Mouse (Mus musculus): ENCODE data around the gene Fbl. TPM values are rescaled to one million over a fixed set of nuclear protein-coding genes. Genes with fewer than 3 reads are reported as not detected.
"Not testable (repeated sequence)": the region's sequence is repeated elsewhere in the genome, so short reads cannot be mapped to it uniquely, and the experiment has no call there.

Gene Fbl
- polyA plus RNA-seq, 1 experiment from 2014 or later: 181 TPM

DNA sequence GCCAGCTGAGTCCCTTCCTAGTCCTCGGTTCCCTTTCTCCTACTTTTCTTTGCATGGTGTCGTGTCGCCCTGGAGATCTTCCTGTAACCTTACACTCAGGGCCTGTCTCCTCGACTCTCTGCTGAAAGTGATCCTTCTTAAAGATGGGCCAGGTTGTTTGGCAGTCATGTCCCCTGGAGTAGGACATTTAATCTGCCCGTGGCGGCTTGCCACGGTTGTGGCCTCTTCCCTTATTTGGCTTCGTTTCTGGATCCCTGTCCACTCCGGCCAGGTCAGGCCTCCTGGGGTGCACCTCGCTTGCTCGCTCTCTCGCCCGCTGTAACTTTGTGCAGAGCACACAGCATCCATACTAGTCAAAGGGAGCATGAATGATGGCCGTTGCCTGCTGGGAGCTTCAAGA lies 27.0 kb downstream of the Fbl start:
- Histone ChIP-seq H3K4me1 (no peaks in the 10 kb centered on the region), H3K36me3 (replicated peaks) (peaks cover 76% of the 10 kb centered on the region), H3K4me3 (no peak overlapping the region), H3K27ac (replicated peaks) (no peak overlapping the region; the same call in 1 of the 2 replicates), H3K27me3 (replicated peaks; ENCODE audit: low read depth, poor library complexity, severe bottlenecking) (no peaks in the 10 kb centered on the region), H3K9me3 (no peaks in the 10 kb centered on the region)
- no peak for DNase-seq (ENCODE audit: low spot score)
- 82% methylated on average over 14 of the region's 14 CpGs for WGBS

DNA sequence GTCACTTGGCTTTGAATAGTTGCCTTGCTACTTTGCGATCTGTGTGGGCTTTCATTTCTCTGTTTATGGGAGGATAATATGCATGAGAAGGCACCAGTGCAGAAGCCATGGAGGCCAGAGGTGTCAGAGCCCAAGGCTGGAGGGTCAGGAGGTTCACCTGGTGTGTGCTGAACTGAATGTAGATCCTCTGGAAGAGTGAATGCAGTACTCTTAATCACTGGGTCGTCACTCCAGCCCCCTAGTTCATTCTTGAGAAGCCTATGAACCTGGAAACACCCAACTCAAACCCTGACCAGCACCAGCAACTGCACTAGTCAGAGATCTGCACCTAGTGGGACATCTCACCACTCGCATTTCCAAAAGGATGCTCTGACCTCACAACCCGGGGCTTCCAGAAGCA lies 29.5 kb downstream of the Fbl start:
- H3K4me3 ChIP-seq: no peak overlapping the region
- no peaks in the 10 kb centered on the region for H3K4me1 ChIP-seq
- H3K36me3 ChIP-seq (replicated peaks): peaks cover 50% of the 10 kb centered on the region
- WGBS: 70% methylated on average over 4 of the region's 4 CpGs
- no peak overlapping the region for H3K27ac ChIP-seq (replicated peaks)
- no peak for DNase-seq (ENCODE audit: low spot score)
- 0 out of 2 replicates have a peak, but pooled peaks cover 4% of the 10 kb centered on the region for H3K9me3 ChIP-seq
- no peaks in the 10 kb centered on the region for H3K27me3 ChIP-seq (replicated peaks; ENCODE audit: low read depth, poor library complexity, severe bottlenecking)

DNA sequence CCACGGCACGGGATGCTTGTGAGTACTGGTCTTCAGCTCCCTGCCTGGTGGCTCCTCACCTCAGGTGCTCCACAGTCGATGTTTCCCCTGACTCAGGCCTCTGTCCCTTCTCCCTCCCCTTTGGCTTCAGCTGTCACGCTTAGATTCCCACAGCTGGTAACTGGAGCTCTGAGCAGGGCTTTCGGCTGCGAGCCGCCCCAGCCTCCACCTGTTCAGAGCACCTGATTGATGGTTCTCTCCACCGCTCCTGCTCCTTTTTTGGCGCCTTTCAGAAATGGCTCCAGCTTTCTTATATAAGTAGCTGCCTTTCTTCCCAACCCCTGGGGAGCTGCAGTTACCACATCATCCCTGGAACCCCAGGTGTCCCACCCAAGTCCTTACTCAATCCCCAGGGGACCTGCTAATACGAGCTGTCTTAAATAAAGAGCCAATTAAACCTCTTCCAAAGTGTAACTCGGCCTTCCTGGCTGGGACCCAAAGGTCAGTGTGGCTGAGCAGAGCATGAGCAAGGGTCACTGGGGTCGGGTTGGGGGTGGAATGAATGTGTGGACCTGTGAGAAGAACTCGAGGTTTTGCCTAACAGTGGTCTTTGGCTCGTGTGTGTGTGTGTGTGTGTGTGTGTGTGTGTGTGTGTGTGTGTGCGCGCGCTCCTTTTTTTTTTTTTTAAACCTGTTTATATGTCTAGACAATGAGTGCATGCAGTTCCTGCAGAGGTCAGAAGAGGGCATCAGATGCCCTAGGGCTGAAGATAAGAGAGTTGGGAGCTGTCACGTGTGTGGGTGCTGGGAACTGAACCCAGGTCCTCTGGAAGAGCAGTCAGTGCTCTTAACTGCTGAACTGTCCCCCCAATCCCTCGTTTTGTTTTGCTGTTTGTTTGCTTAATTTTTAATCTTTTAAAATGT lies 33.9 kb downstream of the Fbl start:
- no peaks in the 10 kb centered on the region for H3K4me1 ChIP-seq

DNA sequence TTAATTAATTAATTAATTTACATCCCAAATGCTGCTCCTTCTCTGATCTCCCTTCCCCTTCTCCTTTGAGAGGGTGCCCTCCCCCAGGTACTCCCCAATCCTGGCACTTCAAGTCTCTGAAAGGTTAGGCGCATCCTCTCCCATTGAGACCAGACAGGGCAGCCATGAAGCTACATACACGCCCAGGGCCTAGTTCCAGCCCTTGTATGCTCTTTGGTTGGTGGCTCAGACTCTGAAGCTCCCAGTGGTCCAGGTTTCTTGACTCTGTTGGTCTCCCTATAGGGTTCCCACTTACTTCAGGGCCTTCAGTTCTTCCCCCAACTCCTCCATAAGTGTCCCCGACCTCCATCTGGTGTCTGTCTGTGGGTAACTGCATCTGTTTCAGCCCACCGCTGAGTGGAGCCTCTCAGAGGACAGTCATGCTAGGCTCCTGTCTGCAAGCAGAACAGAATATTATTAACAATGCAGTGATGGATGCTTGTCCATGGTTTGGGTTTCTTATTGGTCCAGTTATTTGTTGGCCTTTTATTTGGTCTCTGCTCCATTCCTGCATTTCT lies 36.6 kb downstream of the Fbl start:
- WGBS: 75% methylated on average over 4 of the region's 4 CpGs
- no peaks in the 10 kb centered on the region for H3K4me1 ChIP-seq

More for the DNA sequence above, 33.9 kb downstream of the Fbl start:
- DNase-seq (ENCODE audit: low spot score): peak; percentile 18
- H3K36me3 ChIP-seq (replicated peaks): peaks cover 12% of the 10 kb centered on the region
- H3K4me3 ChIP-seq: no peak overlapping the region
- H3K27me3 ChIP-seq (replicated peaks; ENCODE audit: low read depth, poor library complexity, severe bottlenecking): no peaks in the 10 kb centered on the region
- H3K9me3 ChIP-seq: 0 out of 2 replicates have a peak, but pooled peaks cover 4% of the 10 kb centered on the region
- H3K27ac ChIP-seq (replicated peaks): no peak overlapping the region
- WGBS: 65% methylated on average over 19 of the region's 19 CpGs

GRCm38 (mm10) chr7:28208396-28208987 lies 39.0 kb downstream of the Fbl start:
- H3K27me3 ChIP-seq (replicated peaks; ENCODE audit: low read depth, poor library complexity, severe bottlenecking): no peaks in the 10 kb centered on the region
- WGBS: 50% methylated on average over 12 of the region's 12 CpGs
- H3K4me1 ChIP-seq: no peaks in the 10 kb centered on the region
- H3K9me3 ChIP-seq: 0 out of 2 replicates have a peak, but pooled peaks cover 2% of the 10 kb centered on the region
- no peak for DNase-seq (ENCODE audit: low spot score)
- no peaks in the 10 kb centered on the region for H3K36me3 ChIP-seq (replicated peaks)
- peak overlapping the region; percentile 50 for H3K4me3 ChIP-seq
- peak overlapping the region; percentile 75 for H3K27ac ChIP-seq (replicated peaks)

More for the DNA sequence above, 36.6 kb downstream of the Fbl start:
- 0 out of 2 replicates have a peak, but pooled peaks cover 4% of the 10 kb centered on the region for H3K9me3 ChIP-seq
- H3K36me3 ChIP-seq (replicated peaks): no peaks in the 10 kb centered on the region
- H3K27ac ChIP-seq (replicated peaks): no peak overlapping the region
- no peak for DNase-seq (ENCODE audit: low spot score)
- H3K27me3 ChIP-seq (replicated peaks; ENCODE audit: low read depth, poor library complexity, severe bottlenecking): no peaks in the 10 kb centered on the region
- no peak overlapping the region for H3K4me3 ChIP-seq

GRCm38 (mm10) chr7:28208988-28209508 lies 39.5 kb downstream of the Fbl start:
- peak; percentile 62 for DNase-seq (ENCODE audit: low spot score)
- Histone ChIP-seq H3K27me3 (replicated peaks; ENCODE audit: low read depth, poor library complexity, severe bottlenecking) (no peaks in the 10 kb centered on the region), H3K9me3 (no peaks in the 10 kb centered on the region), H3K4me1 (no peaks in the 10 kb centered on the region), H3K4me3 (peak overlapping the region; percentile 50), H3K27ac (replicated peaks) (peak overlapping the region; percentile 75), H3K36me3 (replicated peaks) (no peaks in the 10 kb centered on the region)
- 55% methylated on average over 19 of the region's 19 CpGs for WGBS

- 51% methylated on average over 5 of the region's 5 CpGs for WGBS
- no peaks in the 10 kb centered on the region for H3K36me3 ChIP-seq (replicated peaks)
- no peak overlapping the region for H3K4me3 ChIP-seq
- no peak for DNase-seq (ENCODE audit: low spot score)
- no peaks in the 10 kb centered on the region for H3K4me1 ChIP-seq
- H3K27ac ChIP-seq (replicated peaks): no peak overlapping the region
- H3K27me3 ChIP-seq (replicated peaks; ENCODE audit: low read depth, poor library complexity, severe bottlenecking): no peaks in the 10 kb centered on the region
- no peaks in the 10 kb centered on the region for H3K9me3 ChIP-seq
These were observed 41.2 kb downstream of the Fbl start for GRCm38 (mm10) chr7:28210731-28211130.

DNA sequence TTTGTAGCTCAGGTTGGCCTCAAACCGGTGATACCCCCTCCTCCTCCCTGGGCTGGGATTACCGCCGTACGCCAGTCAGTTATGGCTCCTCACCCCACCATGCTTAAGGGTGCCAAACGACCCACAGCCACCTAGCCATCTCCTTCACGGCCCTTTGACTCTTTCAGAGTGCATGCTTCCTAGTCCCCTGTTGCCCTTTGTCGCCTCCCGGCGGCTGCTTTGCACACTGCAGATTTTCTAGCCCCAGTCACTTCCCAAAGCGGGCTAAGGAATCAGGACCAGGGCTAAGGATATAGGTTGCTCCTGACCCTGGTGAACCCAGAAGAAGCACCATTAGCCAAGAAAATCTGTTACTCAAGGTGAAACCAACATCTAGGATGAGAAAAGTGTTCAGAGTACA lies 44.6 kb downstream of the Fbl start:
- Histone ChIP-seq H3K4me1 (no peaks in the 10 kb centered on the region), H3K27ac (replicated peaks) (no peak overlapping the region), H3K27me3 (replicated peaks; ENCODE audit: low read depth, poor library complexity, severe bottlenecking) (no peaks in the 10 kb centered on the region), H3K9me3 (peaks cover 5% of the 10 kb centered on the region), H3K36me3 (replicated peaks) (no peaks in the 10 kb centered on the region), H3K4me3 (no peak overlapping the region)
- peak; percentile 53 for DNase-seq (ENCODE audit: low spot score)
- 46% methylated on average over 10 of the region's 10 CpGs for WGBS

DNA sequence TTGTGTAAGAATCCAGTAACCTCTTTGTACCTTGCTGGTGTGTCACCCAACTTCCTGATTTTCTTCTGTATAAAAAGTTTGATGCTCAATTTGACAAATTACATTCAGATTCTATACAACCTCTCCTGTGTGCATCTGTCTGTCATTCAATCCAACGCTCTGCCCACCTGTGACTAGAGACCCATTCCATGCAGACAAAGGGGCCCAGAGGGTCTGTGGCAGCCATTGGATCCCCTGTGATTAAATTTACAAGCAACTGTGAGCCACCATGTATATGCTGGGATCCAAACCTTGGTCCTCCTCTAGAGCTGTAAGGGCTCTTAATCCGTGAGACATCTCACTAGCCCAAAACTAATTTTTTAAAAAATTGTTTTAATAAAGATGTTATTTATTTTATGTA lies 46.4 kb downstream of the Fbl start:
- peaks cover 12% of the 10 kb centered on the region for H3K9me3 ChIP-seq
- not testable (repeated sequence) for H3K4me3 ChIP-seq; H3K36me3 ChIP-seq (replicated peaks); H3K27ac ChIP-seq (replicated peaks); H3K4me1 ChIP-seq; DNase-seq (ENCODE audit: low spot score); H3K27me3 ChIP-seq (replicated peaks; ENCODE audit: low read depth, poor library complexity, severe bottlenecking)
- 84% methylated on average over 2 of the region's 2 CpGs for WGBS

DNA sequence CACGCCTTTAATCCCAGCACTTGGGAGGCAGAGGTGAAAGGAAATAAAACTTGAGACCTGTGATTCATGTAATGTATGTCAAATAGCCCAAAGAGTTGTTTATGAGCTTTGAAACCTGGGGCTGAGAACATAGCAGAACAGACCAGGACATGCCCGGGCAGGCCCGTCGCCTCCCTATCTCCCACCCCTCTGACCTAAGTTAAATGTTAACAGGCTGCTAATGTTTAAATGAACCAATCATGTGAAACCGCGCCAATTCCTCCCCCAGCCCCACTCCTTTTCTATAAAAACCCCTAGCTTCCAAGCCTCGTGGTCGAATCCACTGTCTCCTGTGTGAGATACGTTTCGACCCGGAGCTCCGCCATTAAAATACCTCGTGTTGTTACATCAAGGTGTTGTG lies 48.3 kb downstream of the Fbl start:
- peaks cover 12% of the 10 kb centered on the region for H3K9me3 ChIP-seq
- 90% methylated on average over 13 of the region's 13 CpGs for WGBS

DNA sequence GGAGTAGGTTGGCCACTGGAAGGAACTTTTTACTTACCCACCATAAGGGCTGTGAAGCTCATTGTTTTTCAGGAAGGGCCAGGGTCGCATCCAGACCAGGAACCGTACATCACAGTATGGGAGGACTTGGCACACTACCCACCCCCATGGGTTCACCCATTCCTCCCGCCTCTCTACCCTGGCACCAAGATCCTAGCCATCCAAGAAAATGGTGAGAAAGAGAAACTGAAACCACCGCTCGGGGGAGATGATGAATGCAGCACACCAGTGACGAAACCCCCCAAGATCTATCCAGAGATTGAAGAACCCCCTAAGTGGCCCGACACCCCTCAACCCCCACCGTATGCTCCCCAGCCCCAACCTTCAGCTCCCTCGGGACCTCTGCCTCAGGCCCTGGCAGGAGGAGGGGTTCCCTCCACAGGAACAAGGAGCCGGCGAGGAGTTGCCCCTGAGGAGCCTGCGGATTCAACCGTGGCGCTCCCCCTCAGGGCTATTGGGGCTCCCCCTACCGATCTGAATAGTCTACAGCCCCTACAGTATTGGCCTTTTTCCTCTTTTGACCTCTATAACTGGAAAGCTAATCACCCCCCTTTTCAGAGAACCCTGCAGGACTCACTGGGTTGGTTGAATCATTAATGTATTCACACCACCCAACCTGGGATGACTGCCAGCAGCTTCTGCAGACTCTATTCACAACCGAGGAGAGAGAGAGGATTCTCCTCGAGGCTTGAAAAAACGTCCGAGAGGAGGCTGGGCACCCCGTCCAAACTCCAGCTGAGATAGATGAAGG lies 49.6 kb downstream of the Fbl start:
- H3K4me3 ChIP-seq; DNase-seq (ENCODE audit: low spot score); H3K4me1 ChIP-seq; H3K36me3 ChIP-seq (replicated peaks); H3K27ac ChIP-seq (replicated peaks); H3K27me3 ChIP-seq (replicated peaks; ENCODE audit: low read depth, poor library complexity, severe bottlenecking): not testable (repeated sequence)
- 91% methylated on average over 20 of the region's 20 CpGs for WGBS
- peaks cover 12% of the 10 kb centered on the region for H3K9me3 ChIP-seq

More for the DNA sequence above, 48.3 kb downstream of the Fbl start:
- not testable (repeated sequence) for H3K27ac ChIP-seq (replicated peaks); H3K27me3 ChIP-seq (replicated peaks; ENCODE audit: low read depth, poor library complexity, severe bottlenecking); H3K4me1 ChIP-seq; DNase-seq (ENCODE audit: low spot score); H3K4me3 ChIP-seq; H3K36me3 ChIP-seq (replicated peaks)

DNA sequence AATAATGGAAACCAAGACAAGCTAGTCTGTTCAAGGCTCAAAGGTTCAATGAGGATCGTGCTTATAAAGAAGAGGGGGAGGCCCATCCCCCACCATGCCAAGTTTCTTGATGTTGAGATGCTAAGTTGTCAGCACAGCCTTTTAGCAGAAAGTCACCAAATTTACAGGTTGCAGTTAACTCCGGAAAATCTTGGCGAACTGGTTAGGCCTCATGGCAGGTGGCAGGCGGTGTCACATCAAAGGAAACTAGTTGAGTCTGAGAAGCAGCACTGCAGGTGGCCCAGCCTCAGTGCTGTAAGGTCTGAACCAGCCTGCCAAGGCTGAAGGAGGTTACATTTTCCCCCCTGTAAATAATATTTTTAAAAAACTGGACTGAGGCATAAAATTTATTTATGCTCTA lies 57.3 kb downstream of the Fbl start:
- not testable (repeated sequence) for H3K36me3 ChIP-seq (replicated peaks); DNase-seq (ENCODE audit: low spot score); H3K4me1 ChIP-seq; H3K4me3 ChIP-seq; H3K27me3 ChIP-seq (replicated peaks; ENCODE audit: low read depth, poor library complexity, severe bottlenecking); H3K27ac ChIP-seq (replicated peaks)
- peaks cover 15% of the 10 kb centered on the region for H3K9me3 ChIP-seq
- WGBS: 87% methylated on average over 4 of the region's 4 CpGs
